Mouse (Mus musculus): ENCODE measurements at regions not wholly inside any gene's neighbourhood (a gene's known extent, or its start where the extent isn't known, plus 50 kb on each side); places are given as distances from the start of the nearest gene placed in this dataset.

- peak; percentile 24 to 43 (median 33); a peak in 4 of 6 replicates for TF ChIP-seq CTCF (IDR thresholded peaks at IDR 0.05 in 2 of 3, conservative IDR thresholded peaks at IDR 0.05 in 1 of 3; ENCODE audit: control insufficient read depth in 1 of 3, insufficient read depth in 1 of 3, low read depth in 2 of 3, low read length in 3 of 3, poor library complexity in 1 of 3, severe bottlenecking in 1 of 3)
- TF ChIP-seq E2F4 (IDR thresholded peaks at IDR 0.05; ENCODE audit: borderline replicate concordance, low read depth, low read length): no peak
- TF ChIP-seq USF2 (IDR thresholded peaks at IDR 0.05; ENCODE audit: borderline replicate concordance in 1 of 2, insufficient read depth in 1 of 2, low read depth in 1 of 2, low read length in 2 of 2): no peak
- no peak for TF ChIP-seq BHLHE40 (IDR thresholded peaks at IDR 0.05; ENCODE audit: borderline replicate concordance, low read depth, low read length)
- TF ChIP-seq JUND (IDR thresholded peaks at IDR 0.05; ENCODE audit: low read depth, low read length): no peak
- no peak for TF ChIP-seq ETS1 (IDR thresholded peaks at IDR 0.05; ENCODE audit: low read depth, low read length)
- TF ChIP-seq POLR2A (IDR thresholded peaks at IDR 0.05; ENCODE audit: control insufficient read depth in 1 of 2, insufficient read depth in 1 of 2, low read depth in 1 of 2, low read length in 2 of 2, poor library complexity in 1 of 2): no peak
- no peak for TF ChIP-seq ZKSCAN1 (IDR thresholded peaks at IDR 0.05; ENCODE audit: low read depth, low read length)
- no peak for TF ChIP-seq MAX (IDR thresholded peaks at IDR 0.05; ENCODE audit: low read length)
- no peak for TF ChIP-seq ZNF384 (IDR thresholded peaks at IDR 0.05; ENCODE audit: low read depth, low read length)
- no peak for TF ChIP-seq HCFC1 (IDR thresholded peaks at IDR 0.05; ENCODE audit: low read depth, low read length)
- TF ChIP-seq POLR2AphosphoS2 (IDR thresholded peaks at IDR 0.05; ENCODE audit: low read length): no peak
Measured at GRCm38 (mm10) chr5:126392306-126392705, 849.3 kb upstream of the Tmem132c start.
